Mouse (Mus musculus): ENCODE measurements at regions not wholly inside any gene's neighbourhood (a gene's known extent, or its start where the extent isn't known, plus 50 kb on each side); places are given as distances from the start of the nearest gene placed in this dataset.
A peak's percentile ranks its signal among the peaks of the same experiment; 100 is the strongest.

- no peak for DNase-seq (ENCODE audit: extremely low spot score)
Measured at GRCm38 (mm10) chr1:23207843-23208242, 105.8 kb upstream of the 4933415F23Rik start.

GRCm38 (mm10) chr1:23207024-23207423 is 105.0 kb upstream of the 4933415F23Rik start:
- no peak for DNase-seq (ENCODE audit: extremely low spot score)

GRCm38 (mm10) chr1:23202511-23203435 is 100.7 kb upstream of the 4933415F23Rik start:
- peak; percentile 8 for DNase-seq (ENCODE audit: extremely low spot score)

GRCm38 (mm10) chr1:23200460-23200859 is 98.4 kb upstream of the 4933415F23Rik start:
- DNase-seq (ENCODE audit: extremely low spot score) = no peak

- DNase-seq (ENCODE audit: extremely low spot score) = no peak
Measured at GRCm38 (mm10) chr1:23190316-23191005, 88.4 kb upstream of the 4933415F23Rik start.

GRCm38 (mm10) chr1:23189790-23190189 is 87.7 kb upstream of the 4933415F23Rik start:
- no peak for DNase-seq (ENCODE audit: extremely low spot score)

GRCm38 (mm10) chr1:23188216-23188615 is 86.2 kb upstream of the 4933415F23Rik start:
- DNase-seq (ENCODE audit: extremely low spot score) = no peak

- DNase-seq (ENCODE audit: extremely low spot score) = no peak
Measured at GRCm38 (mm10) chr1:23187446-23188206, 85.6 kb upstream of the 4933415F23Rik start.

GRCm38 (mm10) chr1:23184728-23185127 is 82.7 kb upstream of the 4933415F23Rik start:
- DNase-seq (ENCODE audit: extremely low spot score) = no peak

GRCm38 (mm10) chr1:23182541-23182940 is 80.5 kb upstream of the 4933415F23Rik start:
- DNase-seq (ENCODE audit: extremely low spot score) = no peak

GRCm38 (mm10) chr1:23178335-23178974 is 76.4 kb upstream of the 4933415F23Rik start:
- DNase-seq (ENCODE audit: extremely low spot score) = no peak

- no peak for DNase-seq (ENCODE audit: extremely low spot score)
Measured at GRCm38 (mm10) chr1:23174022-23174421, 72.0 kb upstream of the 4933415F23Rik start.

GRCm38 (mm10) chr1:23173054-23173802 is 71.2 kb upstream of the 4933415F23Rik start:
- DNase-seq (ENCODE audit: extremely low spot score) = no peak

GRCm38 (mm10) chr1:23171336-23171735 is 69.3 kb upstream of the 4933415F23Rik start:
- DNase-seq (ENCODE audit: extremely low spot score) = no peak

GRCm38 (mm10) chr1:23170711-23171110 is 68.7 kb upstream of the 4933415F23Rik start:
- no peak for DNase-seq (ENCODE audit: extremely low spot score)

GRCm38 (mm10) chr1:23168504-23168903 is 66.5 kb upstream of the 4933415F23Rik start:
- DNase-seq (ENCODE audit: extremely low spot score) = no peak

- DNase-seq (ENCODE audit: extremely low spot score) = no peak
Measured at GRCm38 (mm10) chr1:23163371-23163935, 61.4 kb upstream of the 4933415F23Rik start.

- no peak for DNase-seq (ENCODE audit: extremely low spot score)
Measured at GRCm38 (mm10) chr1:23162766-23163165, 60.7 kb upstream of the 4933415F23Rik start.

Measured in embryo, embryonic 9.5 days (tissue).